Mouse (Mus musculus) liver, adult 2 months (tissue): ENCODE results near the gene Ushbp1.

Source experiments
- CTCF ChIP-seq: fragments of 200-500 bp; IDR thresholded peaks from 2 replicates; pipeline ENCODE4 v1.5.1; 2011; ENCODE audit warnings: low read depth, low read length, control low read depth
- POLR2A ChIP-seq: fragments of 200-500 bp; IDR thresholded peaks from 2 replicates; pipeline ENCODE4 v1.6.1; 2011; ENCODE audit warnings: low read length, control low read depth; ENCODE audit not compliant: insufficient read depth; ENCODE audit errors: extremely low read depth

GRCm38 (mm10) chr8:71374616-71375206, 20.9 kb downstream of the Ushbp1 start:
- TF ChIP-seq CTCF (no peak), POLR2A (no peak)
